Mouse (Mus musculus) adrenal gland, postnatal 10 days (tissue): Measurements from ENCODE around the gene Bean1. TPM values are rescaled to one million over a fixed set of nuclear protein-coding genes. Genes with fewer than 3 reads are reported as not detected.

Experiments used
- DNase-seq: peaks from one replicate; pipeline ENCODE4 v3.0.0; 2021; ENCODE audit warnings: mixed read lengths
- long read RNA-seq, 2 experiments: library from polyadenylated mRNA; stranded (forward); transcript quantifications; one replicate each; pipeline ENCODE4 v2.0.0; 2021
- total RNA-seq, 2 experiments: library from RNA; stranded (reverse); gene quantifications; 2 replicates each; pipeline ENCODE4 v1.2.3; 2021

Gene Bean1
- 1 to 10 TPM; 4.5 to 5.7 TPM for total RNA-seq
- long read RNA-seq, experiment 1, partial matches to known transcripts: 0 of 5 reads
- long read RNA-seq, experiment 1, other reads (novel, unspliced or antisense): 4 of 5 reads
- long read RNA-seq, experiment 2, partial matches to known transcripts: 1 of 1 reads
- long read RNA-seq, experiment 2, other reads (novel, unspliced or antisense): 0 of 1 reads

DNA sequence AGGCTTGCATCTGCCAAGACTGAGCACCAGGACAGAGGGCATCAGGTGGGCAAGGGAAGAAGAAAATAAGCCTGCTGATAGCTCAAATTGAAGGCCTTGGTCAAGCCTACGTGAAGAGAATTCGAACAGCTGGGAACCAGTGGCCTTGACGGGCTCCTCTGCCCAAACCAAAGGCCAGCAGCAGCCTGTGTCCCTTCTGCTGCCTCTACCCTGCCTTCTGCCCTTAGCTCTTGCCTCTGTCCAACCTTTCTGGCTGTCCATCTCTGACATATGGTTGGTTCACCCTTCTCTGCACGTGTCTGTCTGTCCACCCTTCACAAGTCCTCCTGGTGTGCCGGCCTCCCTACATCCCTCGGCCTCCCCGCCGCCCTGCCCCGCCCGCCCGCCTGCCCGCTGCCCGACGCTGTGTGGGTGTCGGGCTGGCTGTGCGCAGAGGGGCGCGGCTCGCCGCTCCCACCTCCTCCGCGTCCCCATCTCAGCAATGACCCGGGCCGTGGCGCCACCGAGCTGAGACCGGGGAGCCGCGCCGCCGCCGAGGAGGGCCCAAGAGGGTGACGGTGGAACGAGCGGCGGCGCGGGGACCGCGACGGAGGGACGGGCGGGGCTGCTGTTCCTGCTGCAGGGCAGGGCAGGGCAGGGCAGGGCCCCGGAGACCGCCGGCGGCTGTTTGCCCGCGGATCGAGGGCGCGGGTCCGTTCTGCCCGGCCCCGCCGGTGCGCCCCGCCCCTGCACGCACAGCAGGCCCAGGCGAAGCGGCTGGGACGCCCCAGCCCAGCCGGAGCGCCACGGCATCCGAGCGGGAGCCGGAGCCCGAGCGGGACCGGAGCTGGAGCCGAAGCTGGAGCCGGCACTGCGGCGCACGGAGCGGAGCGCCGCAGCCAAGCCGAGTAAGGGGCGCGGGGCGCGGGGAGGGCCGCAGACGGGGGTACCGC lies at the start of gene Bean1:
Bean1 (plus strand) TSS at position 325 of the 932 bp plus-strand sequence.
- DNase-seq: peak; percentile 72

DNA sequence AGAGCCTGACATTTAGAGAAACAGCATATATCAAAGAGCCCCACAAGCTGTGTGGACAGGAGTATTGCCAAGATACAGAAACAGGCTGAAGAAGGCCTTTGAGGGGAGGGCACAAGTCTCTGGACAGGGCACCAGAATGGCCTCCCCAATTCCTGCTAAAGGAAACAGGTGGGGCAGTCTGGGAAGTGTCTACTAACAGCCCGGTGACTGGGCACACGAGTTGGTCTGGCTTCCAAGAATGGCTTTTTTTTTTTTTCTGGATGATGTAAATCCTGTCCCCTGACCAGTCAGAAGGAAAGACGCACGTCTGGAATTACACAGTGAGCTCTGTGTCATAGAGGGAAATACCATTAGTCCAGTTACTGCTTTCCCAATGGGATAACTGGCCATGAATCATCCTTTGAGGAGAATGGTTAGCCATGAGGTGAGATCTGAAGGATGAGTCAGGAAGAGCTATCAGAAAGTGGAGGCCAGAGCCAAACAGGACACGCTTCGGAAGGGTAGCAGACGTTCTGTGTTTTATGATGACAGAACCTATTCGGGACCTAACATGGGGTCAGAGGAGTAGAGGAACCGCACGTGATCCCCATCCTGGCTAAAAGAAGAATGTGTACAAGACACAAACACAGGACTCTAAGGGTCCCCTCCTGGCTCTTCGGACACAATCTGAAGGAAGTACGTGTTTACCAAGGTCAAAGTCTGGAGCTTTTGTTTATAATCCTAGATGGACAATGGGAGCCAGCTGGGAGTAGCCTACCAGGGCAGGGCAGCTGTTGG lies 48.4 kb upstream of the Bean1 start:
- DNase-seq: no peak

GRCm38 (mm10) chr8:104123080-104123657 lies 47.1 kb upstream of the Bean1 start:
- no peak for DNase-seq

DNA sequence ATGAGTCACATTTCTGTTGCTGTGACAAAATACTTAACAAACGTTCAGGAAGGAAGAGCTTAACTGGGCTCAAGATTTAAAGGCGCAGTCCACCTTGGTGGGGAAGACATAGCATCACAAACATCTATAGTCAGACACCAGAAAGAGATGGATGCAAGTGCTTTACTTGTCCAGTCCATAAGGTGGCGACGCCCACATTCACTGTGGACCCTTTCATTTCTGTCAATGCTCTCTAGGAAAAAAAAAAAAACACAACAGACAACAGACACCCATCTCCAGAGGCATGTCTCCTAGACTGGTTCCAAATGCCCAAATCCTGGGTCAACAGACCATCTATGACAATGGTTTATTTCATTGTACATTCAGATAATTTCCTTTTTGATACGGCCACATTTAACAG lies 45.7 kb upstream of the Bean1 start:
- DNase-seq: no peak

DNA sequence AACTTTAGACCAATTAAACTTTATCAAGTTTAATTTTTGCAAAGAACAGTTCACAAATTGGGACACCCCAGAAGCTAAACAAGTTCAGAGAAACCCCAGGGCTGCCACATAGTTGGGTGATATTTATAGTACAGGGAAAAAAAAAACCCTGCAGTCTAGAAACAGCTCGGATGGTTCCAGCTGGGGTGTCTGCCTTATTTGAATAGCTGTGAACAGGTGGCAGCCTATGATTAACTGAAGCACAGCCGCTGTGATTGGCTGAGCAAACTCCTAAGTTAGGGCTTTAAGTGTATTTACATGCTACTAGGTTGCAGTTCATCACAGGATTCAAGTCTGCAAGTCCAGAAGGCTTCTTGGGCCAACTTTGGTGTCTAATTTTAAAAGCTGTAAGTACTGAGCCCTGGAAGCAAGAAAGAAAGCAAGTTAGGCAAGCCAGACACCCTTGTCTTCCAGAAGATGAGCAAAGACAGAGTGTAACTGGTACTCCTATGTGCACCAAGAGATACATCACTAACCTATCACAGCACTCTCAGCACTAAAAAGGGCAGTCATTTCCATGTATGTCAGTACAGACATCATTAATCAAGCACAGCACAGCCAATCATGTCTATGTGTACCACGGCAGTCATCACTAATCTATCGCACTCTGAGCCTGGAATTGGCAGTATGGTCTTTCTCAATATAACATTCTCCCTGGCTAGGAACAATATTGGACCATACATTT lies 42.9 kb upstream of the Bean1 start:
- no peak for DNase-seq

DNA sequence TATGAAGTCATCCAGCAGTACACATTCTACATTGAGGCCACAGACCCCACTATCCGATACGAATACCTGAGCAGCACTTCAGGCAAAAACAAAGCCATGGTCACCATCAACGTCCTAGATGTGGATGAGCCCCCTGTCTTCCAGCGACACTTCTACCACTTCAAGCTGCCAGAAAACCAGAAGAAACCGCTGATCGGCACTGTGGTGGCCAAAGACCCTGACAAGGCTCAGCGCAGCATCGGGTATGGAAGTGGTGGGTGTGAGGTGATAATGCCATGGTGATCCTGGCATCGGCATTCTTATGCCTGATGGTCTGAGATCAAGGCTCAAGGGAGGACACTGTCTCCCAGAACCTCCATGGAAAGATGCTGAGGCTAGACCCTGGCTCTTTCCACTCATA lies 39.3 kb upstream of the Bean1 start:
- DNase-seq: no peak

DNA sequence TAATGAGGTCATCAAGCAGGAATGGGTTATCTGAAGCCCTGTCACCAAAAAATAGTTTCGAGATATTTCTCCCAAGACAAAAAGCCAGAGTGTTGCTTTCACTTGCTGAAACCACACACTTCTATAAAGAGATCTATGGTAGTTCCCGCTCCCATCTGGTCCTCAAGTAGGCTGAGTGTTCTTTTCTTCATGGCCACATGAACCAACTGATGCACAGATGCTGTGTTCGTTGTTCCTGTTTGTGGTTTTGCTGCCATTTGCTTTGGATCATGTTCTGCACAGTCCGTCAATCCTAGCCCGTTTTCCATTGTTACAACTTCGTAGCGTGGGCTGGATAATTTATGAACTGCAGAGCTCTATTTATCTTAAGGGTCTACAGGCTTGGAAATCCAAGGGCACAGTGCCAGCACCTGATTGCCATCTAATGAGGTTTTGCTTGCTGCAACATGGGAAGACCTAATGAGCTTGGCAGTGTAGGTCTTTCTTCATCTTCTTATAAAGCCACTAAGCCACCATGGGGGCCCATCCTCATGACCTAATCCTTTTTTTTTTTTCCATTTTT lies 38.7 kb upstream of the Bean1 start:
- no peak for DNase-seq

DNA sequence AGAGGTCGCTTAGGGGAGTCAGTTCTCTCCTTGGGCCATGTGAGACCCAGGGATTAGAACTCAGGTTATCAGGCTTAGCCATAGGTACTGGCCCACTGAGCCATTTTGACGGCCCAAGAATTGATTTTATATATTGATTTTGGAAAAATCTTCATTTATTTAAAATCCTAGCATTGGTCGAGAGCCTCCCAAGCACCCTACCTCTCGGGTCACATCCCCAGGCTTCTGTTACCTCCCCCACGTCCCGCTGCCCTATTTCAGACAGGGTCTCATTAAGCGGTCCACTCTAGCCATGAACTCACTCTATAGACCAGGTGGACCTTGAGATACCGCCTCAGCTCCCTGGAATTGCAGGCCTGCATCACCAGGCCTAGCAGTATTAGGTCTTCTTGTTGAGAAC lies 35.7 kb upstream of the Bean1 start:
- DNase-seq: no peak

DNA sequence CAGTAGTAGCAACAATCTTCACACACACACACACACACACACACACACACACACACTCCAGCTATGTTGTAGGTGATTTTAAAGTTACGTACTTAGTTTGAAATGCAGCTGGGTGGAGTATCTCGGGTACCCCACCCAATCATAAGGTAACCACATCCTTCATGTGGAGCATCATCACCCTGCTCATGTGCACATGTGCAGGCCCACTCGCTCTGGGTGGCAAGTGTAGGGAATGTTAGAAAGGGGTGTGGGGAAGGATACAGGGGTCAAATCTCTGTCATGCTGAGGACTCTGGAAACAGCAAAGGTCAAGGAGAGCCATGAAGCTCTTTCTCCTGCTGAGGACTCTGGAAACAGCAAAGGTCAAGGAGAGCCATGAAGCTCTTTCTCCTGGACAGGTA lies 34.0 kb upstream of the Bean1 start:
- no peak for DNase-seq

GRCm38 (mm10) chr8:104137636-104138035 lies 32.6 kb upstream of the Bean1 start:
- no peak for DNase-seq

DNA sequence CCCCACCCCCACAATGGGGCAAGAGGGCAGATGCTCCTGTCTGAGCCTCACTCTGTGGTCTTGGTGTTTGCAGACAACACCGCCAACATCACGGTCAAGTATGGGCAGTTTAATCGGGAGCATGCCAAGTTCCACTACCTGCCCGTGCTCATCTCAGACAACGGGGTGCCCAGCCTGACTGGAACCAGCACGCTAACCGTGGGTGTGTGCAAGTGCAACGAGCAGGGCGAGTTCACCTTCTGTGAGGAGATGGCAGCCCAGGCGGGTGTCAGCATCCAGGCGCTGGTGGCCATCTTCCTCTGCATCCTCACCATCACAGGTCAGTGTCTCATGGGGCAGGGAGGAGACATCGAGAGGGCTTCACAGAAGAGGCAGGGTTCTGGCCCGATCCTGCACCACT lies 29.6 kb upstream of the Bean1 start:
- DNase-seq: no peak

DNA sequence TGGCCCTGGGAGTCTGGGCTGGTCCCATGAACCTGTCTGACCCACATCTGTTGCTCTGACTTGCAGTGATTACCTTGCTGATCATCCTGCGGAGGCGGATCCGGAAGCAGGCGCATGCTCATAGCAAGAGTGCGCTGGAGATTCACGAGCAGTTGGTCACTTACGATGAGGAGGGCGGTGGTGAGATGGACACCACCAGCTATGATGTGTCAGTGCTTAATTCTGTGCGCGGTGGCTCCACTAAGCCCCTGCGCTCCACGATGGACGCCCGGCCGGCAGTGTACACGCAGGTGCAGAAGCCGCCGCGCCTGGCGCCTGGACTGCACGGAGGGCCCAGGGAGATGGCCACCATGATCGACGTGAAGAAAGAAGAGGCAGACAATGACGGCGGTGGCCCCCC lies 27.8 kb upstream of the Bean1 start:
- no peak for DNase-seq

DNA sequence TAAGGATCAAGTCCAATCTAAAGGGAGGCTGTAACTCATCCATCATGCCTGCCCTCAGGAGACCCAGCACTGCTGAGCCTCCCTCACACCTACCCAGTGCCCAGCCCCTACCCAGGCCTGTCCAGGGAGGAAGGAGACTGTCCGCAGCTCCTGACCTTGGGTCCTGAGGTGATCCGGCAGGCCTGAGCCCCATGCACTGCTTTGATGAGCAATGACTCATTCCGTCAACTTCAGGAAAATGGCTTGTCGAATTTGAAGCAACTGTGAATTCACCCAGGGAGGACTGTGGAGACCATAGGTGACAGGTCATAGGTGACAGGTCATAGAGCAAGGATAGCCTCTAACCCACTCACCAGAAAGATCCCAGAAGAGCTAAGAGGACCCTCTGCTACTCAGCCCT lies 26.9 kb upstream of the Bean1 start:
- DNase-seq: no peak

GRCm38 (mm10) chr8:104144434-104145216 lies 25.6 kb upstream of the Bean1 start:
- no peak for DNase-seq

DNA sequence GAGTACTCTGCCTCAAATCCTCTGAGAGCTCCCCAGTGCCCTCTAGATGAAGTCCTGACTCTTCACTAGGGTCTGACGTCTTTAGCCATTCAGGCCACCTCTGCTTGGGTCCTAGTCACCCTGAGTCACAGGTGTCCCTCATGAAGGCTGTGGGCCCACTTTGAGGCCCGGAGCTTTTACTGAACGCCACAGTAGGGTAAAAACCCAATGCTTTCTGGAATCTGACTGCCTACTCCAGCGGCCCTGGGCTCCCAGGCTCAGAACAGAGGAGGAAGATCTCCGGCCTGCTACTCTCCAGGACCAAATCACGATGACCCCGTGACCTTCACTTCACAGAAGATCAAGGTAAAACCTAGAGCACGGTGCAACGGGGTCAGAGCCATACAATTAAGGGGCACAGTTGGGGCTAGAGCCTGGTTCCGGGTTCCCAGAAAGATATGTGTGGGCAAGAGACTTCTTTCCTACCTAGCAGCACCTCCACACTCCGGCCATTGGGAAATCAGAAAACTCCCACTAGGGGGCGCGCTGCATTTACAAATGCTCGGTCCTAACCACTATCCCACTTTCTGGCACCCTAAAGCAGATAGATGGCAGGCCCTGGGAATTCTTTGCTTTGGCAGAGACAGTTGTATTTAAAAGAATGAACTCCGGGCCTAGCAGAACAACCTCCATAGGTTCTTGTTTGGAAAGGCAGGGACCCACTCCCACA lies 24.1 kb upstream of the Bean1 start:
- DNase-seq: peak; percentile 94

GRCm38 (mm10) chr8:104146717-104147494 lies 23.3 kb upstream of the Bean1 start:
- DNase-seq: no peak

DNA sequence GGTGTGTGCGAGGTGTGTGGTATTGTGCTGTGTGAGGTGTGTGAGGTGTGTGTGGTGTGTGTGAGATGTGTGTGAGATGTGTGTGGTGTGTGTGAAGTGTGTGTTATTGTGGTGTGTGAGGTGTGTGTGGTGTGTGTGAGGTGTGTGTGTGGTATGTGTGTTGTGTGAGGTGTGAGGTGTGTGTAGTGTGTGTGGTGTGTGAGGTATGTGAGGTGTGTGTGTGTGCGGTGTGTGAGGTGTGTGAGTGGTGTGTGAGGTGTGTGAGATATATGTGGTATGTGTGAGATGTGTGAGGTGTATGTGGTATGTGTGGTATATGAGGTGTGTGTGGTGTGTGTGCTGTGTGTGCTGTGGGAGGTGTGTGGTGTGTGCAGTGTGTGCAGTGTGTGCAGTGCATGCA lies 22.3 kb upstream of the Bean1 start:
- DNase-seq: no peak

- no peak for DNase-seq
Observed at GRCm38 (mm10) chr8:104160731-104161130, 9.5 kb upstream of the Bean1 start.

DNA sequence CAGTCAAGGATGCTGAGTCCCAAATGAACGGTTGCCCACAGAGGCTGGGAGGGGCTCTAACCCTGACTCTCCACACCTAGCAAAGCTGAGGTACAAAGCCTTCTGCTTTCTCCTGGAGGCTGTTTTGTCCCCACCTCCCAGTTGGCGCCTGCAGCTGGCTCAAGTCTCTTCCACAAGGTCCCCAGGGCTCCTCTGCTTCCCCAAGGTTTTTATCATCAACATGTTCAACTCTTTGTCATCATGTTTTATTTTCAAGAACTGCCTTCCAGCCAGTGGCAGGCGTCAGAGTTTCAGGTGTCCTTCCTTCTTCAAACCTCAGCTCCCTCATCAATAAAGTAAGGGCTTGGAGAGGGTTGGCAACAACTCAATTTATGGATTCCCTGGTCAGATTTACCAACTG lies 781 bp upstream of the Bean1 start:
- no peak for DNase-seq
